Mouse (Mus musculus) liver, postnatal 0 days (tissue): Measurements from ENCODE around the gene Anxa4.

Experiments
- CTCF ChIP-seq: sonication (generic); IDR thresholded peaks from 2 replicates; pipeline ENCODE4 v1.5.1; 2016; ENCODE audit warnings: antibody characterized with exemption, low read depth
- EP300 ChIP-seq: IDR thresholded peaks from 2 replicates; pipeline ENCODE4 v1.6.1; 2016; ENCODE audit warnings: antibody characterized with exemption, low read depth, mild to moderate bottlenecking

DNA sequence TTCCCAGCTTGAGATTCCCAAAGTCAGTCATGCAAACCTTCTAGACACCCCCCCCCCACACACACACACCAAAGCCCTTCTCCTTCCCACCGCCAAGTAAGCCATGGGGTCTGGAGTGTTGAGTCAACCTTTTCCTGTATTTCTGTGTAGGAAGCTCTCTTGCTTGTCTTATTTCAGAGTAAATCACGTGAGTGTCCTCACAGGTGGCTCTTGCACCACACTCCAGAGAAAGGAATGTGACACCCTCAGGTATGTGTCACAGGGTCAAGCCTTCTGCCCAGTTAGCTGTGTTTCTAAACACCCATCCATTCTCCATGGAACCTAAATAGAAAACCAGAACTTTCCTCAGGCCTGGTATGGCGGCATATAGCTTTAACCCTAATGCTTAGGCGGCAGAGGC, 24.4 kb downstream of the Anxa4 start:
- TF ChIP-seq EP300 (no peak), CTCF (no peak)
